Mouse (Mus musculus) c-Kit-positive CD71-positive TER-119-positive erythroid progenitor cells, embryonic 14.5 days (primary cell): Measurements from ENCODE around the gene Frs2.

Source experiments
- DNase-seq: peaks from one replicate; pipeline ENCODE4 v3.0.0-alpha.2; 2013; ENCODE audit warnings: low spot score

Frs2 gene

DNA sequence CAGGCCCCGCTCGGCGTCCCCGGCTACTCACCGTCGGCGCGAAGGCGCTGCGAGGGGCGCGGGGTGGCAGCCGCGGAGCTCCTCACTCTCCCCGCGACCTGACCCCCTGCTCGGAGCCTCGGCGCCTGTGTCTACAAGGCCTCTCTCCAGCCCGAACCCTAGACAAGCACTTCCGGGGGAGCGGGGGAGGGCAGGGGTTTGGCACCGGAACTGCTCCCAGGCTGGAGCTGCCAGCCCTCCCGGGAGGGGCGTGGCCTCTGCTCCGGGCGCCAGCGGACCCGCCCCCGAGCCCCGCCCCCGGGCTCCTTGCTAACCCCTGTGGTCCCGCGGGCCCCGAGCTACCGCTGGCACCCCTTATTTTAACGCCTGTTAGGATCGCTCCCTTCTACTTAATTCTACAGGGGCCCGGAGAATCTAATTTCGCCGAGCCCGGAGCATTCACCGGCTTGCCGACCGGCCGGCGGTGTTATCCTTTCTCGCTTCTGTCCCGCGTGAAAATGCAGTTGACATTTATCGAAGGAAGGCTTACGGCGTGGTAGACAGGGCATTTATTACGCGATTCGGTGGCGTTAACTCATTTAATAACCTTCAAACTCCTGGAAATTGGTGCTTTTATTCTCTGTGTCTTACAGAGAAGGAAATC lies at the start of gene Frs2:
Frs2 (minus strand) TSS at position 174 of the 643 bp plus-strand sequence.
- DNase-seq = peak; percentile 94

DNA sequence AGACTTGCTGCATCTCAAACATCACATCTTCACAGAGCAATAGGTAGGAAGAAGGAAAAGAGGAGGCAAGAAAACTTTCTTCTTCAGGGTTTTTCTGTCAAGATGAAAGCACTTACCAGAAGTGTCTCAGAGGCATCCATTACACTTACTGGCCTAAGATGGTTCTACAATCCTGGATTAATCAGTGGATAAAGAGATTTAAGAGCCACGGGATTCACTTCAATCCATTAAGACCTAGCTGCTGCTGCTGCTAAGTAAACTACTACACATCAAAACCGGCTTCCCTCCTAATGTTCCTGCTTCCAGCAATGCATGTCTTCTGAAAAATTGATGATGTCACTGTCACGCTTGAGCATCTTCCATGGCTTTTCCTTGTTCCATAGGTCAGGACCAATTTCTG lies 48.4 kb upstream of the Frs2 start:
- no peak for DNase-seq

DNA sequence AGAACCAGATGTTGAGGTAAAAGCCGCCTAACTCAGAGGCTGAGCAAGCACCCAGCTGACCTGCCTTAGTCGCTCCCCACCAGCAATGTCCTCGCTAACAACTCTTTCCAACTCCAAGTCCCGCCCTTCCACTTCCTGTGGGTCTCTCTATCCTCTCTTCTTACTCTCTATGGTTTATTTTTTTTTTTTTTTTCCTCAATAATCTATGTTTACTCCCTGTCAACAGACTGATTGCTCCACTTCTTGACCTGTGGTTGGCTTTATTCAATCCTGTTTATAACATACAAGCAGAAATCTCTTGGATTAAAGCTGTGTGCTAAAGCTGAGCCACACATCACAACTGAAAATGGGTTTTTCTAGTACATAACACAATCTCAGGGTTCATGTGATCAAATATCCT lies 47.4 kb upstream of the Frs2 start:
- no peak for DNase-seq

DNA sequence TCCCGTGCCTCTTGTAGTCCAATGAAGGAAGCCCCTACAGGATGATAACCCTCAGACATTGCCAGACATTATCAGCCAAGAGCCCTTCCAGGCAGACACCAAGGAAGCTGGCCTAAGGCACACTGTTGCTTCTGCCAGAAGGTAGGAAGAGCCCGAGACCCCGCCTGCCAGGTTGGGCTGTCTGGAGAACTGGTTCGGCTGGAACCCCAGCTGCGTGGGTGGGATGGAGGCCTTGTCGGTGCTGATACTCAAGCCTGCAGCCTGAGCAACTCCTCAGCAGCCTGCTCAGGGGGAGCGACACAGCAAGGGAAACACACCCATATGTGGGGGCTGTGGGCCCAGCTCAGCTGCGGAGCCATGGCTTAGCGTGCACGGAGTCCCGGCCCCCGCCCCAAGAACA lies 46.7 kb upstream of the Frs2 start:
- DNase-seq = no peak

- DNase-seq = no peak
These were observed 45.0 kb upstream of the Frs2 start for GRCm38 (mm10) chr10:117193364-117193763.

- DNase-seq = no peak
These were observed 37.2 kb upstream of the Frs2 start for GRCm38 (mm10) chr10:117185399-117186089.

GRCm38 (mm10) chr10:117181098-117181497 lies 32.8 kb upstream of the Frs2 start:
- DNase-seq = no peak

GRCm38 (mm10) chr10:117174645-117175044 lies 26.3 kb upstream of the Frs2 start:
- no peak for DNase-seq

- DNase-seq = no peak
These were observed 25.5 kb upstream of the Frs2 start for GRCm38 (mm10) chr10:117173566-117174438.

- DNase-seq = no peak
These were observed 24.8 kb upstream of the Frs2 start for GRCm38 (mm10) chr10:117173111-117173510.

DNA sequence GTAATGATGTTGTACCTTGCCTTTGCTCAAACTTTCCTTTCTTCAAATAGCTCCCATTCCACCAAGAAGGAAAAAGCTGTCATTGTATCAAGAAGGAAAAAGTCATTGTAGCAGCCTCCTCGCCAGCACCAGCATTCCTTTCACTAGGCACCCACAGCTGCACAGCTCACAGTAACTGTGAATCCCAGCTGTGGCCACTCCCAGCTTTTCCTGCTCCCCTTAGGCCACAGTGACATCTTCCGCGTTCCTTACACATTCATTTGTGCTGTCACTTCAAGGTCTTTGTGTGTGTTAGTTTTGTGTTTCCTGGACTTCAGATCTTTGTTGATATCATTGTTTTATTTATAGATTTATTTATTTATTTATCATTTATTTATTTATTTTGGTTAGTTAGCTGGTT lies 23.7 kb upstream of the Frs2 start:
- no peak for DNase-seq

DNA sequence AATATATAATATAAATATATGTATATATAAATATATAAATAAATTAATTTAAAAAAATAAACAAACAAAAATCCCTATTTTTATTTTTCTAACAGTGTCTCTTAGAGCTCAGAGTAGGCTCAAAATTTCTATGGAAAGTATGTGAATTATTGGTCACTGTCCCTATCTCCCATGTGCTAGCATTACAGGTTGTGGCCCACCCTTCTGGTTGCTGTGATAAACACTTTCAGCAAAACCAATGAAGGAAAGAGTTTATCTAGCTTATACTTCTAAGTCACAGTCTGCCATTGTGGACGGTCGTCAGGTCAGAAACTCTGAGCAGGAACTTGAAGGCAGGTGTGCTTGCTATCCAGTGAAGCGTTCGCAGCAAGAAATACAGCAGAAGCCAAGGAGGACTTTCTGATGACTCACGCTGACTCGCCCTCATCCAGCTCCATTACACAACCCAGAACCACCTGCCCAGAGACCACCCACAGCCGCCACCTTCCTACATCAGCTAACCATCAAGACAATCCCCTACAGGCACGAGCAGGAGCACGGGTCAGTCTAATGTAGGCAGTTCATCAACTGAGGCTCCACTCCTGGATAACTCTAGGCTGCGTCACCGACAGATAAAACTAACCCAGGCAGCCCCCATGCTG lies 18.6 kb upstream of the Frs2 start:
- DNase-seq = peak; percentile 84

DNA sequence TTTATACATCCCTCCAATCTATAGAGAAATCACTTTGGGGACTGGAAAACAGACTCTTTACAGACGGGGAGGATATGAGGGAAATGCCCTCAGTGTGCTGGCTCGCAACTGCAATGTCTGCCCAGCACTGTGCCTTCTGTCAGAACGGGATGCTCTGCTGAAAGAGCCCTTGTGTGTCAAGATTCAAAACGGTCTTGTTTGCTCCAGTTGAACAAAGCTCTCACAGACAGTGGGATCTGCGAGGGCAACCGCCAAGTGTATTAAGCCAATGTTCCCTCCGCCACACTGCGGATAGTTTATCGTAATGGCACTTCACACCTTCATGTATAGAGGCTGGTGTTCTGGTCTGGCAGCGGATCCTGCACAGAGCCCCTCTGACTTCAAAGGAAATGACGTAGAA lies 14.3 kb upstream of the Frs2 start:
- DNase-seq = no peak

- no peak for DNase-seq
These were observed 11.8 kb upstream of the Frs2 start for GRCm38 (mm10) chr10:117160099-117160498.

- no peak for DNase-seq
These were observed 3.9 kb upstream of the Frs2 start for GRCm38 (mm10) chr10:117152247-117152646.

- DNase-seq = no peak
These were observed 3.3 kb upstream of the Frs2 start for GRCm38 (mm10) chr10:117151676-117152075.

GRCm38 (mm10) chr10:117151241-117151640 lies 2.9 kb upstream of the Frs2 start:
- no peak for DNase-seq

GRCm38 (mm10) chr10:117150764-117151163 lies 2.4 kb upstream of the Frs2 start:
- DNase-seq = no peak

- peak; percentile 86 for DNase-seq
These were observed 1.7 kb upstream of the Frs2 start for GRCm38 (mm10) chr10:117149942-117150617.

- no peak for DNase-seq
These were observed 907 bp upstream of the Frs2 start for GRCm38 (mm10) chr10:117149241-117149640.

DNA sequence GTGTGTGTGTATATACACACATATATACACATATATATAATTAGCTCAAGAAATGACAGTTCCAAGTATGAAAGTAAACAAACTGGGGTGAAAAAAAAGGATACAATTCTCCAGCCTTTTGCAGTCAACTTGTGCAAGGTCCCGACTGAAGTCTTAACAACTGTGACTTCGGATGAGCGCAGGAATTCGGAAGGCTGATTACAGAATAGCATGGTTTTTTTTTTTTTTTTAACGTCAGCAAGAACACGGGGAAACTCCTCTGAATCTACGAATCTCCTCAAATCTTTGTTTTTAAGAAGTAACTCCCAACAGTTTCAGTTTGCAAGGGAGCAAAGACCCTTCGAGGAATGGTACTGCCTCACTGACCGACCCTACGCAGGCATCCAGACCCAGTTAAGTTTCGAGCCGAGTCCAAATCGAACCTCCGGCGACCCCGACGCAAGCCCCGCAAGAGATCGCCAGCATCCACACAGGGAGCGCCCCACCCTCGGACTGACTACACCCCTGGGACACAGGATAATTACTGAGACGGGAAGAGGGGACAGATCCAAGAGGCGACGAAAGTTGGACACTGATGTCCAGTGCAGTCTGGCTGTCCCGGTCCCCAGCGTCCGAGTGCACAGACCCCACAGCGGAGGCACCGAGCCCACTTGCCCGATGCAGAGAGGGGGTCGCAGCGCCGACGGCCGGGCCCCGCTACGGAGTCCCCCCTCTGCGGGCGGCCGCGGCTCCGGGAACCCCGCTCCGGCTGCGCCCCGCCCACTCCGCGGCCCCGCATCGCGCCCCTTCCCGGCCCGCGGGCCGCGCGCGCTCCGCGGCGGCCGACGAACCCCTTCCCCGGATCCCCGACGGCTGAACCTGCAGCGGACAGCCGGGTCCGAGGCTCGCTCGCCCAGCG lies 622 bp downstream of the Frs2 start:
- DNase-seq = peak; percentile 42
